Comparison of ENCODE assay signal across 20 mouse cellular contexts in genomic region chr5:89052230-89052629, GRCm38 (mm10).
A peak's percentile ranks its signal among the peaks of the same experiment; 100 is the strongest.
DNase-seq lines count a peak whose midpoint lies in the region; ATAC-seq lines count a peak whose summit lies in the region.
"Had no signal": no experiment of that assay in that cellular context is flagged by ENCODE, and none has a peak within 500 bp of the region (broad histone marks: within the 10 kb centered on the region; RNA-seq: fewer than 3 reads in every experiment).

No protein-coding gene starts in this region.

- no peak overlapping the region for H3K4me2 ChIP-seq in forebrain, embryonic 16.5 days (ENCODE audit: low read length)
- H3K4me2 ChIP-seq in forebrain, embryonic 12.5 days: no peak overlapping the region
- H3K4me2 ChIP-seq in heart, embryonic 12.5 days: no peak overlapping the region

- no peak overlapping the region for H3K9ac ChIP-seq in forebrain, embryonic 16.5 days (replicated peaks; ENCODE audit: low read depth, low read length)
- H3K9ac ChIP-seq in forebrain, embryonic 12.5 days: no peak overlapping the region
- H3K9ac ChIP-seq in heart, embryonic 12.5 days: no peak overlapping the region

- H3K36me3 ChIP-seq in forebrain, embryonic 16.5 days (ENCODE audit: control insufficient read depth, insufficient read depth): no peaks in the 10 kb centered on the region
- no peaks in the 10 kb centered on the region for H3K36me3 ChIP-seq in forebrain, embryonic 12.5 days (replicated peaks)
- H3K36me3 ChIP-seq in heart, embryonic 12.5 days: no peaks in the 10 kb centered on the region
- H3K36me3 ChIP-seq: heart, embryonic 10.5 days; limb, embryonic 10.5 days had no signal

- ATAC-seq in forebrain, embryonic 16.5 days: peak; percentile 56
- no peak for ATAC-seq in forebrain, embryonic 12.5 days (ENCODE audit: low FRiP score)
- ATAC-seq in heart, embryonic 12.5 days (ENCODE audit: insufficient number of reproducible peaks, low FRiP score): no peak
- ATAC-seq: inflammation-experienced regulatory T-cells, adult 6 months; midbrain, embryonic 16.5 days had no signal

- DNase-seq in layer of hippocampus, adult 8-10 months (ENCODE audit: low spot score in 2 of 2): peak; percentile 19 to 42
- no peak for DNase-seq in layer of hippocampus, adult 9-10 months (ENCODE audit: low spot score)
- peak; percentile 52 to 67 for DNase-seq in cerebellum, postnatal 10 days
- no peak for DNase-seq in spleen, postnatal 14 days (ENCODE audit: low spot score in 2 of 2)
- no peak for DNase-seq in embryo, embryonic 9.5 days (ENCODE audit: extremely low spot score)
- DNase-seq: adrenal gland, postnatal 25 days; heart, postnatal 10 days; kidney, adult 2 months; kidney, postnatal 14 days; right cerebral cortex, postnatal 25 days had no signal

- no peaks in the 10 kb centered on the region for H3K27me3 ChIP-seq in forebrain, embryonic 16.5 days (replicated peaks; ENCODE audit: control insufficient read depth, insufficient read depth, low read length)
- H3K27me3 ChIP-seq in forebrain, embryonic 12.5 days: no peaks in the 10 kb centered on the region
- H3K27me3 ChIP-seq in heart, embryonic 12.5 days (replicated peaks): no peaks in the 10 kb centered on the region
- H3K27me3 ChIP-seq: CH12.LX; megakaryocyte, embryonic 14.5 days had no signal

- no peaks in the 10 kb centered on the region for H3K9me3 ChIP-seq in forebrain, embryonic 16.5 days (ENCODE audit: control insufficient read depth, low read length)
- H3K9me3 ChIP-seq in forebrain, embryonic 12.5 days: no peaks in the 10 kb centered on the region
- H3K9me3 ChIP-seq in heart, embryonic 12.5 days (replicated peaks): no peaks in the 10 kb centered on the region
- H3K9me3 ChIP-seq: heart, embryonic 10.5 days; limb, embryonic 10.5 days; megakaryocyte, embryonic 14.5 days had no signal

- no peak overlapping the region; the same call in 1 of the 2 replicates for H3K27ac ChIP-seq in forebrain, embryonic 16.5 days (ENCODE audit: low read length)
- H3K27ac ChIP-seq in forebrain, embryonic 12.5 days: no peak overlapping the region
- H3K27ac ChIP-seq in heart, embryonic 12.5 days (ENCODE audit: poor library complexity, severe bottlenecking): no peak overlapping the region
- H3K27ac ChIP-seq: heart, embryonic 10.5 days; left cerebral cortex, adult 2 months; limb, embryonic 10.5 days had no signal

- 48% methylated on average over 5 of the region's 5 CpGs for WGBS in forebrain, embryonic 16.5 days
- WGBS in forebrain, embryonic 12.5 days: 88% methylated on average over 5 of the region's 5 CpGs
- 93% methylated on average over 5 of the region's 5 CpGs for WGBS in heart, embryonic 12.5 days

- H3K4me1 ChIP-seq in forebrain, embryonic 16.5 days (replicated peaks; ENCODE audit: control insufficient read depth, insufficient read depth, low read length): peaks cover 17% of the 10 kb centered on the region
- H3K4me1 ChIP-seq in forebrain, embryonic 12.5 days: no peaks in the 10 kb centered on the region
- H3K4me1 ChIP-seq in heart, embryonic 12.5 days (replicated peaks): no peaks in the 10 kb centered on the region
- H3K4me1 ChIP-seq: heart, embryonic 10.5 days; limb, embryonic 10.5 days had no signal

- no peak overlapping the region for H3K4me3 ChIP-seq in forebrain, embryonic 16.5 days (replicated peaks; ENCODE audit: low read length)
- H3K4me3 ChIP-seq in forebrain, embryonic 12.5 days (replicated peaks): no peak overlapping the region
- no peak overlapping the region for H3K4me3 ChIP-seq in heart, embryonic 12.5 days
- H3K4me3 ChIP-seq: heart, embryonic 10.5 days; left cerebral cortex, adult 2 months; limb, embryonic 10.5 days; megakaryocyte, embryonic 14.5 days had no signal

Comparison
In these comparisons a context has a peak if more than half of its experiments do, and no peak if none do; other contexts are left out.
1. DNase-seq: peak in layer of hippocampus, adult 8-10 months (2 of 2) and cerebellum, postnatal 10 days (2 of 2); none in layer of hippocampus, adult 9-10 months (single experiment), spleen, postnatal 14 days (0 of 2) and embryo, embryonic 9.5 days (single experiment).